Mouse (Mus musculus): ENCODE results near the gene Cops7a.

DNA sequence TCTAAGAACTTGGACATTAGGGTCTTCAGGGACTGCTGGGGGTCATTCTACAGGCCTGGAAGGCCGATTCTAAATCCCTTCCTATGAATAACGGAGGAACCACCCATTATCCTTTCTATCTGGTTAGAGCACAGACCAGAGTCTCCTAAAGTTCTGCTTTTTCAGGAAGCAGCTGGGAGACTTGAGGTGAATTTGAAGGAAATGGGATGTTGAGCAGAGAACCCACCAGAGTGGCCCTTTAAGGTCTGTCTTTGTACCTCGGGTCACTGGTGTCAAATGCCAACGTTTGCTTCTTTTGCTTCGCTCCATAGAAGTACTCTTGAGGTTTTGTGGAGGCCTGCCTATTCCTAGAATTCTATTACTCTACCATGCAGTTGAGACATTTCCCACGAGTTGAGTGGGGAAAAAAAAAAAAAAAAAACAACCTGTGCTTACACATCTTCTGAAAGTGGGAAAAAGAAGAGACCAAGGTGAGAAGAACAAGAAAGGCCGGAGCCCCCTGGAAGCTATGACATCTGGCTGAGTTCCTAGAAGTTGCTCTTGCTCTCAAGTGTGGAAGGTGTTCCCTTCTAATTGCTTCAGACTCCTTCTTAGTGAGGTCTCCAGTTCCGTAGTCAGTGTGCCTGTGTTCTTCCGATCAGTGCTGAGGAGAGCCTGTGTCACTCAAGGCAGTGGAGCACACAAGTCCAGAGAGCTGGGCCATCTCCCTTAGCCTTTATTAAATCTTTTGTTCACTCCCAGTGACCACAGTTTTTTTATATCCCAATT is 44.8 kb downstream of the Cops7a start:
- TF ChIP-seq E2F4 (IDR thresholded peaks at IDR 0.05; ENCODE audit: insufficient read depth) (no peak), MAX (IDR thresholded peaks at IDR 0.05; ENCODE audit: low read depth) (no peak)
